Mouse (Mus musculus): Measurements from ENCODE around the gene Rapsn.

DNA sequence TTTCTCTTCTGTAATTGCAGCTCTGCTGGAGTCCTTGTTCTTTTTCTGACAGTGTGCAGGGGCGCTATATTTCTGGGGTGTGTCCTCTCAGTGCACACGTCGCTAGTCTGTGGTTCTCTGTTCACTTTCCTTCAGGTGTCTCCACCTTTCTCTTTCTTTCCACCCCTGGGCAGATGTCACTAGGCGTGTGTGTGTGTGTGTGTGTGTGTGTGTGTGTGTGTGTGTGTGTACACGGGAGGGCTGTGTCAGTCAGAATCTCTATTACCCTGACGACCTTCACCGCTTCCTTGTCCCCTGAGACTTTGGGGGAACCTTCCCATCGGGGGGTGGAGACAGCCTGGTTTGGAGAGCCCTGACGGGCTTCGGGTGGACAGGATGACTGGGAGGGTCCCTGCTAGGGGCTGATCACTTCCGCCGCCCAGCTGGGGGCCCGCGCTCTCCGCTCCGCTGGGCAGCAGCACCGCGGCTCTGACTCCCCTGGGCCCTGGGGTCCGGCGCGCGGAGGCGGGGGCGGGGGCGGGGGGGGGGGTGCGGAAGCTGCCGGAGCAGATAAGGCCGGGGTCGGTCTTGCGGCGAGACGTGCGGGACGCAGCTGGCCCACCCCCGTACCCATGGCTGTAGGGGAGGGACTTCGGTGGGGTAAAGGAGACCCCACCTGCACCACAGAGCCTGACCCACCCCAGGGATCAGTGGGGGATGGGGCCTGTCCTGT, 43.0 kb downstream of the Rapsn start:
- TF ChIP-seq GATA1 (IDR thresholded peaks at IDR 0.05; ENCODE audit: low read length) (no peak), TAL1 (IDR thresholded peaks at IDR 0.05; ENCODE audit: low read length) (no peak)

Data from erythroblast, embryonic 14.5 days (primary cell).